ENCODE assay signal across 10 mouse cellular contexts in the genomic region with DNA sequence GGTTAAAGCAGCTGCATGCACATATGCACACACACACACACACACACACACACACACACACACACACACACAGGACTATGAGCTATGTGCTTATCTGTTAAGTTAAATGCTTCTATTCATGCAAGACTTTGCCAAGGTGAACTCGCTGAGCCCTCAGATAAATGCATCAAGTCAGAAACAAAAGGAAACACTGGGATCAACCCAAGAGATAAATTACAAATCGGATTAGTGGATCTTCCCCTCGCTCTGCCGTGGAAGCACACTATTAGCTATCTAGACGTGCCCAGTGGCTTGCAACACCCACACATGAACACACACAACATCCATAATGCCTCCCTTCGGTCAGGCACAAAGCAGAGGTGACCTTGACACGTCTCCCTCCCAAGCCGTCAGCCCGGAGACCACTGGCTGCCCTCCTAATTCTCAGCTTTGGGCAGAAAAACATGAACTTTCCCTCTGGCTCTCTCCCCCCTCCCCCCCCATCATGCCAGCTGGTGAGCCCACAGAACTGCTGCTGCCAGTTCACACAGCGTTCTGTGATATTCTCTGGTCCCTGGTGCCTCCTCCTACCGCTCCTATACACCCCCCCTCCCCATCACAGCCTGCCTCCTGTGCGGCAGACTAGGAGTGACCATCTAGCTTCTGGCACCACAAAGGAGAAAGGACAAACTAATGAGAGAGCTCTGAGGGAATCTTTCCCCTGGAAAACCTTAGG.
DNase-seq lines count a peak whose midpoint lies in the region; ATAC-seq and TF ChIP-seq lines count a peak whose summit lies in the region.
"Had no signal": no experiment of that assay in that cellular context is flagged by ENCODE, and none has a peak within 500 bp of the region (broad histone marks: within the 10 kb centered on the region; RNA-seq: fewer than 3 reads in every experiment).

No protein-coding gene starts in this region.

- no peak for TF ChIP-seq CTCF in thymus, adult 2 months (IDR thresholded peaks at IDR 0.05; ENCODE audit: borderline replicate concordance, control insufficient read depth, extremely low read depth, insufficient read depth, low read length, poor library complexity)

- no peaks in the 10 kb centered on the region for H3K27me3 ChIP-seq in heart, embryonic 14.5 days (ENCODE audit: control insufficient read depth, insufficient read depth, low read length)
- no peaks in the 10 kb centered on the region for H3K27me3 ChIP-seq in forebrain, embryonic 14.5 days (replicated peaks; ENCODE audit: control insufficient read depth, insufficient read depth, low read length)
- no peaks in the 10 kb centered on the region for H3K27me3 ChIP-seq in neural tube, embryonic 13.5 days
- no peaks in the 10 kb centered on the region for H3K27me3 ChIP-seq in thymus, adult 2 months (ENCODE audit: control insufficient read depth, insufficient read depth, low read length)

- H3K9ac ChIP-seq in heart, embryonic 14.5 days (ENCODE audit: low read length): peak overlapping the region; percentile 55; the same call in 1 of the 2 replicates
- no peak overlapping the region for H3K9ac ChIP-seq in forebrain, embryonic 14.5 days (ENCODE audit: low read length)
- H3K9ac ChIP-seq in neural tube, embryonic 13.5 days: 0 out of 2 replicates have a peak overlapping the region, but pooled peaks have one; percentile 45

- intact Hi-C loops in heart, postnatal 36 days (cut with DNase I): no loop called here

- DNase-seq in heart, postnatal 36 days: no peak
- DNase-seq in forebrain, embryonic 14.5 days (ENCODE audit: low spot score): peak; percentile 41
- peak; percentile 60 for DNase-seq in layer of hippocampus, adult 11-12 months (ENCODE audit: low spot score)
- DNase-seq in thymus, adult 2 months: no peak
- no peak for DNase-seq in gastrocnemius, postnatal 10 days

- TF ChIP-seq POLR2A in thymus, adult 2 months (IDR thresholded peaks at IDR 0.05; ENCODE audit: control insufficient read depth, extremely low read depth, insufficient read depth, low read length, poor library complexity): no peak

- 0 out of 4 replicates have a peak overlapping the region, but pooled peaks of 1 of the 2 experiments have one; percentile 2 for H3K4me3 ChIP-seq in heart, embryonic 14.5 days (ENCODE audit: control insufficient read depth in 1 of 2, insufficient read depth in 1 of 2, low read depth in 1 of 2, low read length in 2 of 2)
- H3K4me3 ChIP-seq in forebrain, embryonic 14.5 days (ENCODE audit: low read depth, low read length): no peak overlapping the region
- no peak overlapping the region for H3K4me3 ChIP-seq in neural tube, embryonic 13.5 days
- no peak overlapping the region for H3K4me3 ChIP-seq in thymus, adult 2 months (ENCODE audit: control insufficient read depth, insufficient read depth, low read length)

- no peaks in the 10 kb centered on the region for H3K36me3 ChIP-seq in heart, embryonic 14.5 days (ENCODE audit: control insufficient read depth, insufficient read depth, low read length)
- no peaks in the 10 kb centered on the region for H3K36me3 ChIP-seq in forebrain, embryonic 14.5 days (ENCODE audit: control insufficient read depth, insufficient read depth, low read length)
- H3K36me3 ChIP-seq in neural tube, embryonic 13.5 days: no peaks in the 10 kb centered on the region
- H3K36me3 ChIP-seq in thymus, adult 2 months (ENCODE audit: control insufficient read depth, insufficient read depth, low read length): no peaks in the 10 kb centered on the region
- H3K36me3 ChIP-seq: G1E had no signal

- peak overlapping the region; percentile 49 for H3K4me2 ChIP-seq in heart, embryonic 14.5 days (ENCODE audit: low read length)
- H3K4me2 ChIP-seq in forebrain, embryonic 14.5 days (ENCODE audit: low read length): no peak overlapping the region
- 0 out of 2 replicates have a peak overlapping the region, but pooled peaks have one; percentile 16 for H3K4me2 ChIP-seq in neural tube, embryonic 13.5 days

- H3K4me1 ChIP-seq in heart, embryonic 14.5 days (ENCODE audit: control insufficient read depth in 2 of 2, insufficient read depth in 2 of 2, low read length in 2 of 2): peaks cover 14 to 23% of the 10 kb centered on the region in 2 experiments
- H3K4me1 ChIP-seq in forebrain, embryonic 14.5 days (ENCODE audit: control insufficient read depth, insufficient read depth, low read length): peaks cover 3% of the 10 kb centered on the region; the same call in 1 of the 2 replicates
- H3K4me1 ChIP-seq in neural tube, embryonic 13.5 days (replicated peaks): peaks cover 11% of the 10 kb centered on the region
- no peaks in the 10 kb centered on the region for H3K4me1 ChIP-seq in thymus, adult 2 months (replicated peaks; ENCODE audit: control insufficient read depth, insufficient read depth, low read length)

- H3K9me3 ChIP-seq in heart, embryonic 14.5 days (ENCODE audit: control insufficient read depth, low read length): no peaks in the 10 kb centered on the region
- no peaks in the 10 kb centered on the region for H3K9me3 ChIP-seq in forebrain, embryonic 14.5 days (replicated peaks; ENCODE audit: control insufficient read depth, low read length)
- H3K9me3 ChIP-seq in neural tube, embryonic 13.5 days: no peaks in the 10 kb centered on the region
- H3K9me3 ChIP-seq: G1E had no signal

- WGBS in heart, embryonic 14.5 days: 13% methylated on average over 12 of the region's 12 CpGs
- WGBS in forebrain, embryonic 14.5 days: 47% methylated on average over 12 of the region's 12 CpGs
- 43% methylated on average over 12 of the region's 12 CpGs for WGBS in neural tube, embryonic 13.5 days
- 81% methylated on average over 12 of the region's 12 CpGs for WGBS in thymus, adult 2 months

- peak; percentile 51; the same call in 1 of the 2 replicates for ATAC-seq in heart, embryonic 14.5 days (ENCODE audit: insufficient number of reproducible peaks, insufficient read depth, low FRiP score, low read depth)
- no peak for ATAC-seq in forebrain, embryonic 14.5 days
- ATAC-seq in neural tube, embryonic 13.5 days (ENCODE audit: low read depth): peak; percentile 84
- no peak for ATAC-seq in granulocyte monocyte progenitor cell, adult 5-6 weeks (replicated peaks; ENCODE audit: poor library complexity, severe bottlenecking)
- ATAC-seq: intestine, embryonic 16.5 days had no signal

- H3K27ac ChIP-seq in heart, embryonic 14.5 days (replicated peaks in 1 of 2; ENCODE audit: control insufficient read depth in 1 of 2, insufficient read depth in 1 of 2, low read depth in 2 of 2, low read length in 2 of 2): peak overlapping the region; percentile 71 to 72
- peak overlapping the region; percentile 11; the same call in 1 of the 2 replicates for H3K27ac ChIP-seq in forebrain, embryonic 14.5 days (ENCODE audit: low read depth, low read length)
- H3K27ac ChIP-seq in neural tube, embryonic 13.5 days (replicated peaks): peak overlapping the region; percentile 68
- H3K27ac ChIP-seq in thymus, adult 2 months (ENCODE audit: control insufficient read depth, insufficient read depth, low read length): no peak overlapping the region

Comparison
In these comparisons a context has a peak if more than half of its experiments do, and no peak if none do; other contexts are left out.
1. ATAC-seq: peak in heart, embryonic 14.5 days (single experiment) and neural tube, embryonic 13.5 days (single experiment); none in forebrain, embryonic 14.5 days (single experiment) and granulocyte monocyte progenitor cell, adult 5-6 weeks (single experiment).
2. DNase-seq: peak in forebrain, embryonic 14.5 days (single experiment) and layer of hippocampus, adult 11-12 months (single experiment); none in heart, postnatal 36 days (0 of 2), thymus, adult 2 months (single experiment) and gastrocnemius, postnatal 10 days (single experiment).